Mouse (Mus musculus): ENCODE results near the gene Prl2c2.
"Not testable (repeated sequence)": the region's sequence is repeated elsewhere in the genome, so short reads cannot be mapped to it uniquely, and the experiment has no call there.

Prl2c2 gene

DNA sequence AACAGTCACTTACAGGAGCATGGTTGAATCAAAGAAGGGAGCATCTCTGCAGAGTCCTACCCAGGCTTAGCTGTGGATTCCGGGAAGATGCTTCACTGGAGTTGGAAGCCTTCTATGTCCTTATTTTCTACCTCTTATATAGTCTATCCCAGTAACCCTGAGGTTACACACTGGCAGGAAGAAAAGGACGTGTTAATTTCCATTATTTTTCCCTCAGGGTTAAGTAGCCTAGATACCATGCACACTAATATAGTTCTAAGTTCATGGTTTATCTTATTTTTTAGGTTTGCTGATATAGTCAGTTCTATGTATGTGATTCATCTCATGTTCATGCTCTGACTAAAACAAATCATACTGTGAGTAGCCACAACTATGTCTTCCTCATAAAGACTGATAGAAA lies at the start of gene Prl2c2:
TSS of gene Prl2c2 (minus strand) at position 101 of the 400 bp plus-strand sequence.
- DNase-seq (ENCODE audit: low spot score in 2 of 2): not testable (repeated sequence)

DNA sequence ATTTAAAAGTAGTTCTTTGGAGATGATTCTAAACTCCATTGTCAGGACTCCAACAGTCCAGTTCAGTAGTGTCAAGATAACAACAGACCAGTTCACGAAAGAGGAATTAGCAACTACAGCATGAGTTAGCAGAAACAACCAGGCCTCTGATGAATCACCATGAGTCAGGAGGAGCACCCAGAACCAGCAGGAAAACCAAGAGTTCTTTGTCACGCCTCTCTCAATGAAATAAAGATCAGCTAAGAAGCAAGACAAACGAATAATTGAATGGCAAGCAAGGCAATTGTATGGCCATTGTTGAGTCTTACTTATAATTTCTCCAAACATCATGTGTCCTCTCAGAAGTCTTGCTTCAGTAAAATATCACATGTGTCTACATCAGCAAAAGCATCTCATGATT lies 20.7 kb upstream of the Prl2c2 start:
- DNase-seq (ENCODE audit: low spot score in 2 of 2): not testable (repeated sequence)

DNA sequence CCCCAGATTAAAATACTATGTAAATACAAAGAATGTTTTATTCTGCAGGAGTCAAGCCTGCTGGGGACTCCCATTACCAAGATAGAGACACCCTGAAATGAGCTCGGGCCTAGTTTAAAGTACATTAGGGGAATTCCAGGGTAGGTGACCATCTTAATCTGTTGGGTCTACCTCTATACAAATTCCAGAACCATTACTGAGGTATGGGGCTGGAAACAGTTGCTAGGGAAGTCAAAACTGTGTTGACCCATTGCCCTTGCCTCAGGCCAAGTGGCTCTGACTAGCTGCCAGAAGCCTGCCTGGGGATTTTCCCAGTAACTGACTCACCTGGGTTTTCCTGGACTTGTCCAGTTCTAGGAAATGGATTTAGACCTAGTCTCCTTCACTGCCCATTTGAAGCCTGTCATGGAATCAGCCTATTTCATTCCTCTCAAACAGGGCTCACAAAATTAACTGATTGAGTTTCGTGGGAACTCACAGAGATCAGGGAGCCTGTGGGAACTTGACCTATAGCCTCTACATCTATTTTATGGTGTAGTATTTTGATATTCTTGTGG lies 8.9 kb upstream of the Prl2c2 start:
- not testable (repeated sequence) for DNase-seq (ENCODE audit: low spot score in 2 of 2)

Measured in frontal cortex, postnatal 10 days (tissue).